Mouse (Mus musculus) spleen, postnatal 14 days (tissue): Measurements from ENCODE around the gene Lrrc8a.

Experiments
- DNase-seq, 2 experiments: peaks; one replicate each; pipeline ENCODE4 v3.0.0; 2021 to 2022; ENCODE audit warnings: low spot score in 2 of 2

The Lrrc8a gene

DNA sequence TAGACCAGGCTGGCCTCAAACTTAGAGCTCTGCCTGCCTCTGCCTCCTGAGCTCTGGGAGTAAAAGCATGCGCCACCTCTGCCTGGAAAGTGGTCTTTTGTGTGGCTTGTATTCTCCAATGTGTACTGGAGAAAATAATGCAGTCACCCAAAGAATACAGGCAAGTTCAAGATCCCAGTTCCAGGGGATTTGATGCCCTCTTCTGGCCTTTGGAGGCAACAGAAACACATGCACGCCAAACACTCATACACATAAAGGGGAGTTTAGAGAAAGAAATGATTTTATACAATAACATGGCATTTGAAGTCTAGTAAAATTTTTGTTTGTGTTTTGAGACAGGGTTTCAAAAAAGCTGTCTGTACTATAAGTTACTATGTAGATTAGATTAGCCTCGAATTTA lies 62.0 kb downstream of the Lrrc8a start:
- no peak for DNase-seq

DNA sequence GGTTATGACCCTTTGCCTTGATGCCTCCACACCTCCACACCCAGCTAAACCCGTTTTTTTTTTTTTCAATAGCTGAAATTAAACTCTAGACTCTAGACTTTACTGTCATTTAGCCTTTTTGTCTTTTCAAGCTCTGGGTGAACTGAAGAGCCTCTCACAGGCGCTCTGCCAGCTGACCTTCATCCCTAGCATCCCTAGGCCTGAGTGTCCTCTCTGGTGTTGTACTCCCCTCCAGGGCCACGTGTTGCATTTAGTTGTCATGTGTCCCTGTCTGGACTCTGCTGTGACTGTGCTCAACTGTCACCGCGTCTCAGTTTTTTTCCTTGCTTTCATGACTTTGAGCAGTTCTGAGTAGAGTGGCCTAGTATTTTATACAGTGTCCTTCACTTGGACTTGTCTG lies 62.5 kb downstream of the Lrrc8a start:
- DNase-seq, result no peak

DNA sequence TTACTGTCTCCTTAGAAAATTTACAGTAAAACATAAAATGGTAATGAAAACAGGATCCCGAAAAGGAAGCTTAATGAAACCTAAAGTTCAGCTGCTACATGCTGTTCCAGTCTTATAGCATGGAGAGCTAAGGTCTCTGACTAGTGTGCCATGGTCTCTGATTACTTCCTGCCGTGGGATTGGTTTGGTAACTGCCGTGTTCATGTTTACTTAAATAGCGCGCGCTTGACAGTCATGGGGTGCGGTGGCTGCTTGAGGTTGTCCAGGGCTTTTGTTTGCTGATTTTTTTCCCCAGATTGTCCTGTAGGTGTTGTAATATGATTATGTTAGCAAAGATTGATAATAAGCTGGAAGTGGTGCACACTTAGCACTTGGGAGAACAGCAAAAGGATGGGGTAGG lies 68.6 kb downstream of the Lrrc8a start:
- no peak for DNase-seq

DNA sequence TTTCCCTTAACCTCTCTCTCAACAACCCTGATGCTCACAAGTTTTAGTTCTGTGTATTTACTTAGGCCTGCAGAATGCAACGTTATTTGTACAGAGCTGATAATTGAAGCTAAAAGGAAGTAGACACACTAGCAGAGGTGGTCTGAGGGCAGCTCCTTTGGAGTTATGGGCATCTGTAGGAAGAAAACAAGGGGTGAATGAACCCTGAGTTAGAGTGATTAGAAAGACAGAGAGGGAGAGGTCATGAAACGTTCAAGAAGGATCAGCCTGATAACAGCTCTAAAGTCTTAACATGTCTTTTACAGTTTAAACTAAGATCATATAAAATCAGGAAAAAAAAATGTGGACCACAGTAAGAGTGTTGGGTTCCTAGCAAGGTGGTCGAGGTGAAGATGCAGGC lies 71.8 kb downstream of the Lrrc8a start:
- DNase-seq, result no peak

DNA sequence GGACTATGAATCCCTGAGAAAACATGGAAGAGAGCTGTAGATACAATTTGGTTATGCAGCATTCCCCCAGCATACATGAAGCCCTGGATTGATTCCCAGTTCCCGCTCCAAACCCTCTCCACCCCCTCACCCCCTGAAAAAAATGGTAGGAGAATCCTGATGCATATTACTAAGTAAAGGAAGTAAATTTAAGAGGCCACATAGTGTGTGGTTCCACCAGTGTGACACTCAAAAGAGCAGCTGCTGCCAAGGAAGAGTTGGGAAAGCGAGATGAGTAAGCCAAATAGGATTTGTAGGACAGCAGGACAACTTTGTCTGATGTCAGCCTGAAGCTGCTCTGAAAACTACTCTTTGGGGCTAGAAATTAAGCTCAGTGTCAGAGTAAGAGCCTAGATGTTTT lies 74.0 kb downstream of the Lrrc8a start:
- DNase-seq, result no peak
